Mouse (Mus musculus) embryonic facial prominence, embryonic 11.5 days (tissue): ENCODE results near the gene Mslnl. TPM values are rescaled to one million over a fixed set of nuclear protein-coding genes. Genes with fewer than 3 reads are reported as not detected.

Experiments used
- ATAC-seq: fragments of 200-750 bp; cut with Nextera tagmentation; replicated peaks from 2 replicates; pipeline ENCODE4 v1.8.0; 2017; ENCODE audit warnings: low read depth; ENCODE audit not compliant: insufficient number of reproducible peaks, low FRiP score, low TSS enrichment
- DNase-seq: peaks from one replicate; pipeline ENCODE4 v3.0.0-alpha.2; 2015; ENCODE audit warnings: low spot score
- H3K27ac ChIP-seq: fragments of 300-500 bp; sonication (generic); replicated peaks from 2 replicates; pipeline ENCODE4 v1.5.1; 2014; ENCODE audit warnings: mild to moderate bottlenecking, low read depth, low read length, control low read depth
- H3K27me3 ChIP-seq: fragments of 300-500 bp; sonication (generic); 2 replicates; pipeline ENCODE4 v1.6.1; 2014; ENCODE audit warnings: mild to moderate bottlenecking, low read length, moderate library complexity, mixed read lengths; ENCODE audit not compliant: control insufficient read depth, insufficient read depth
- H3K36me3 ChIP-seq: fragments of 300-500 bp; sonication (generic); replicated peaks from 2 replicates; pipeline ENCODE4 v1.6.1; 2014; ENCODE audit warnings: low read depth, mild to moderate bottlenecking, low read length, moderate library complexity, mixed read lengths; ENCODE audit not compliant: control insufficient read depth, insufficient read depth
- H3K4me1 ChIP-seq: fragments of 300-500 bp; sonication (generic); 2 replicates; pipeline ENCODE4 v1.6.1; 2014; ENCODE audit warnings: low read length, mixed read lengths; ENCODE audit not compliant: control insufficient read depth, insufficient read depth
- H3K4me2 ChIP-seq: fragments of 300-500 bp; sonication (generic); 2 replicates; pipeline ENCODE4 v1.6.1; 2014; ENCODE audit warnings: low read depth, mild to moderate bottlenecking, control low read depth, low read length, moderate library complexity
- H3K4me3 ChIP-seq: fragments of 300-500 bp; sonication (generic); 2 replicates; pipeline ENCODE4 v1.5.1; 2014; ENCODE audit warnings: low read depth, low read length, control low read depth
- H3K9ac ChIP-seq: fragments of 300-500 bp; sonication (generic); replicated peaks from 2 replicates; pipeline ENCODE4 v1.6.1; 2014; ENCODE audit warnings: mild to moderate bottlenecking, control low read depth, low read length
- H3K9me3 ChIP-seq: fragments of 300-500 bp; sonication (generic); replicated peaks from 2 replicates; pipeline ENCODE4 v1.6.1; 2016; ENCODE audit warnings: mild to moderate bottlenecking, low read length, inconsistent platforms, mixed read lengths; ENCODE audit not compliant: control insufficient read depth
- WGBS: fragments of 180-500 bp; shearing (Covaris S2); extraction: QIAGEN DNeasy Blood & Tissue Kit; methylation state at CpG from one replicate; pipeline ENCODE4 v1.1.7; 2014; 5-methylcytosine and 5-hydroxymethylcytosine counted together
- polyA plus RNA-seq: library from polyadenylated mRNA; unstranded; fragments of >200 nt; fragmentation: Nextera tagmentation; extraction: Ambion mirVana; gene quantifications from 2 replicates; pipeline ENCODE4 v1.2.1, GENCODE M21; 2014

The Mslnl gene
- polyA plus RNA-seq, 1 experiment from 2014 or later, result 0.10 TPM

DNA sequence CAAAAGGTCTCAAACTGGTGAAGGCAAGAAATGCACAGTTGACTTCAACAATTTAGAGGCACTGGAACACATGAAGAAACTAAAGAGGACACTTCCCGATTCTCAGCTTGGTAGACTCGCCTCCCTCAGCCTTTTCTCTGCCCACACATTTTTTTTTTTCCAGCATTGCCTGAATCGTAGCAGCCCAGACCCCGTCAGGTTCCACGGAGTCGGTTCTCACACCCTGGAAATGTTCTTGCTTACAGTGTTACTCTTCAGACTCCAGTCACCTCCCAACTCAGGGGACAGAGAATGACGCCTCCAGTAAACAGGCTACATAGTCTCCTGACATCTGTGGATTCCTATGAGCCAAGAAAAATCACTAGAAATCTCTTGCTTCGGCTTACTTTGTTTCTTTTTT, 24.3 kb downstream of the Mslnl start:
- H3K9ac ChIP-seq, result no peak overlapping the region
- no peaks in the 10 kb centered on the region for H3K27me3 ChIP-seq
- DNase-seq (no peak), ATAC-seq (no peak)
- H3K4me1 ChIP-seq, result no peaks in the 10 kb centered on the region
- no peak overlapping the region for H3K4me3 ChIP-seq
- WGBS, result 83% methylated on average over 8 of the region's 8 CpGs
- no peak overlapping the region for H3K27ac ChIP-seq
- H3K4me2 ChIP-seq, result no peak overlapping the region
- no peaks in the 10 kb centered on the region for H3K9me3 ChIP-seq
- H3K36me3 ChIP-seq, result no peaks in the 10 kb centered on the region

DNA sequence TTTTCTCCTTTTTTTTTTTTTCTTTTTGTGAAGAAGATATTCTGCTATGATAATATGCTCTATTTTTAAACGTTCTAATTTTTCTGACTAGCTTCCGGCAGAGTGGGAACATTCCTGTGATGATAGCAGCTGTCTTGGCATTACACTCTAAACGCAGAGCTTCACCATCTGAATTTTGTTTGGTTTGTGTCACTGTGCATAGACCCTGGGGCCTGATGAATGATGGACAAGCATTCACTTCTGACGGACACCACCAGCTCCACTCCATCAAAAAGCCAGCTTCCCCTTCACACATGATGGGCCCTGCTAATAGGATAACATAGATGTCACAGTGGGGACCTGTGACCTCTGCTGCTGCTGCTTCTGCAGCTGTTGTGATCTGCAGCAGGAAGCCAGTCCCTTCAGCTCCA, 25.7 kb downstream of the Mslnl start:
- Histone ChIP-seq H3K4me1 (no peaks in the 10 kb centered on the region), H3K4me2 (no peak overlapping the region), H3K27me3 (no peaks in the 10 kb centered on the region), H3K9me3 (no peaks in the 10 kb centered on the region), H3K27ac (no peak overlapping the region), H3K4me3 (no peak overlapping the region), H3K36me3 (no peaks in the 10 kb centered on the region), H3K9ac (no peak overlapping the region)
- ATAC-seq, result no peak
- DNase-seq, result no peak
- 50% methylated on average over 4 of the region's 4 CpGs for WGBS

DNA sequence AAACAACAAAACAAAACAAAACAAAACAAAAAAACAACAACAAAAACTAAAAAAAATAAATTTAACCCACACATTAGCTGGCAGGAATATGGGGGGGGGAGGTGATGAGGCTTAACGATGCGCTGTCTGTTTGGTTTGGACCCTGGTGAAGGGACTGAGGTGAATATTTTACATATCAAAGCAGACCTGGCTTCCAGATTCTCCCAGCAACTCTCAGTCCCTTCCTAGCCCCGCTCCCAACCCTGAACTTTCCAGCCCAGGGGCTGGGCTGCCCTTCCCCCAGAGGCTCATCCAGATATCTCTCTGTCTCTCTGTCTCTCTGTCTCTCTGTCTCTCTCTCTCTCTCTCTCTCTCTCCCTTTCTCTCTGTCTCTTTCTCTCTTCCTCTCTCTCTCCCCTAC, 26.7 kb downstream of the Mslnl start:
- H3K4me2 ChIP-seq, result no peak overlapping the region
- DNase-seq (no peak), ATAC-seq (no peak)
- H3K36me3 ChIP-seq, result no peaks in the 10 kb centered on the region
- H3K9me3 ChIP-seq, result no peaks in the 10 kb centered on the region
- no peaks in the 10 kb centered on the region for H3K4me1 ChIP-seq
- H3K27me3 ChIP-seq, result no peaks in the 10 kb centered on the region
- H3K9ac ChIP-seq, result no peak overlapping the region
- 55% methylated on average over 3 of the region's 3 CpGs for whole genome bisulfite sequencing
- no peak overlapping the region for H3K27ac ChIP-seq
- H3K4me3 ChIP-seq, result no peak overlapping the region

DNA sequence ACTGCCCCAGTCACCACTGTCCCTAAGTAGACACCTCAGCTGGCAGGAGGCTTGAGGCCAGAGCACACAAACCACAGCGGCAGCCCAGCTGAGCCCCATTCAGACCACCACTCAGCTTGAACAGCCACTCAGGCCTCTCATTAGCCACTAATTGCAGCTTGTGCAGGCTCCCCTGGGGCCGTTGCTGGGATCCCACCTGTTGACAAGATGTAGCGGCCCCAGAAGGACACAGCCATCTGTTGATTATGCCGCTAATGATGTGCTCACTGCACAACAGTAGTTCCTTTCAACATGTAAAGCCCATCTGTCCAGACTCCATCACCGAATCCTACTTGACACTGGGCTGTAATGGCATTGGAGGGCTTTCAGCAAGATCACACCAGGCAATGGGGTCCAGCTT, 30.0 kb downstream of the Mslnl start:
- H3K4me2 ChIP-seq, result no peak overlapping the region
- DNase-seq (peak; percentile 27), ATAC-seq (peak; percentile 69)
- no peak overlapping the region for H3K9ac ChIP-seq
- no peaks in the 10 kb centered on the region for H3K36me3 ChIP-seq
- no peaks in the 10 kb centered on the region for H3K27me3 ChIP-seq
- no peak overlapping the region for H3K27ac ChIP-seq
- no peaks in the 10 kb centered on the region for H3K4me1 ChIP-seq
- H3K4me3 ChIP-seq, result no peak overlapping the region
- no peaks in the 10 kb centered on the region for H3K9me3 ChIP-seq
- 43% methylated on average over 5 of the region's 5 CpGs for WGBS

DNA sequence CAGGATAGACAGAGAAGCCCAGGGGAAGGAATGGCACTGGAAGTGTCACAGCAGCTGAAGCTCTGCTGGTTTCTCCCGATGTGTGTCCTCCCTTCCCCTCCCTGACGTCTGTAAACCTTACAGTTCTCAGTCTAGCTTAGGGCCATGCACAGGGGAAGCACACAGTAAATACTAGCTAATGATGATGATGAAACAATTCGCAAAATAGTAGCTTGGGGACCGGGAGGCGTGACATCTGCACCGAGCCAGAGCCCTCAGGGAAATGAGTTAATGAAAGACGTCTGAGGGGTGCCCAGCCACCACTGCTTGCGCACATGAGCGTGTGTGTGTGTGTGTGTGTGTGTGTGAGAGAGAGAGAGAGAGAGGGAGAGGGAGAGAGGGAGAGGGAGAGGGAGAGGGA, 33.5 kb downstream of the Mslnl start:
- no peak overlapping the region for H3K4me2 ChIP-seq
- DNase-seq (no peak), ATAC-seq (no peak)
- 50% methylated on average over 9 of the region's 9 CpGs for WGBS
- H3K27me3 ChIP-seq, result no peaks in the 10 kb centered on the region
- H3K9me3 ChIP-seq, result no peaks in the 10 kb centered on the region
- H3K36me3 ChIP-seq, result no peaks in the 10 kb centered on the region
- no peak overlapping the region for H3K9ac ChIP-seq
- no peak overlapping the region for H3K27ac ChIP-seq
- H3K4me3 ChIP-seq, result no peak overlapping the region
- H3K4me1 ChIP-seq, result peaks cover 3% of the 10 kb centered on the region

DNA sequence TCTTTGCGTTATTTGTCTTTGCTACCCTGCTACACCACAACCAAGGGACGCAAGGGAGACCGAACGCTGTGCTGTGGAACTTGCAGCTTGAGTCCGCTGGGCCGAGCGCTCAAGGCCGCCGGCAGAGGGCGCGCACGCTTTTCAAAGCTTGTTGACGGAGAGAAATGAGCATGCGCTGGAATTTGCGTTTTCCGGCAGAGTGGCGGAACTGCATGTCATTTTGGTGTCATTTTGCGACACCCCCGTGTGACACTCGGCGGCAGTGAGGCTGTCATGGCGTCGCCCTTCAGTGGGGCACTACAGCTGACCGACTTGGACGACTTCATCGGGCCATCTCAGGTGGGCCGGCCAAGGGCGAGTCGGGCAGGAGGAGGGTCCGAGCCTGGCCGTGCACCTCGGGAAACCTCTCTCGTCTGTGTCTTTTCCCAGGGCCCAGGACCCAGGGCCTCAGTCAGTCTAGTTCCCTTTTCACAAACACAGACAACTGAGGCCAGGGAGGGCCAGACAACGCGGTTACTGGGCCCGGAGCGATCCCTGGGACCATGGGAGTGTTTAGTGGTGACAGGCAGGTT, 37.8 kb downstream of the Mslnl start, which contains the start of gene Narfl:
TSS of gene Narfl (plus strand) at position 228 of the 572 bp plus-strand sequence.
- H3K9me3 ChIP-seq, result no peaks in the 10 kb centered on the region
- WGBS, result under 1% methylated on average over 37 of the region's 37 CpGs
- no peak within 1 kb of the TSS for H3K27ac ChIP-seq

DNA sequence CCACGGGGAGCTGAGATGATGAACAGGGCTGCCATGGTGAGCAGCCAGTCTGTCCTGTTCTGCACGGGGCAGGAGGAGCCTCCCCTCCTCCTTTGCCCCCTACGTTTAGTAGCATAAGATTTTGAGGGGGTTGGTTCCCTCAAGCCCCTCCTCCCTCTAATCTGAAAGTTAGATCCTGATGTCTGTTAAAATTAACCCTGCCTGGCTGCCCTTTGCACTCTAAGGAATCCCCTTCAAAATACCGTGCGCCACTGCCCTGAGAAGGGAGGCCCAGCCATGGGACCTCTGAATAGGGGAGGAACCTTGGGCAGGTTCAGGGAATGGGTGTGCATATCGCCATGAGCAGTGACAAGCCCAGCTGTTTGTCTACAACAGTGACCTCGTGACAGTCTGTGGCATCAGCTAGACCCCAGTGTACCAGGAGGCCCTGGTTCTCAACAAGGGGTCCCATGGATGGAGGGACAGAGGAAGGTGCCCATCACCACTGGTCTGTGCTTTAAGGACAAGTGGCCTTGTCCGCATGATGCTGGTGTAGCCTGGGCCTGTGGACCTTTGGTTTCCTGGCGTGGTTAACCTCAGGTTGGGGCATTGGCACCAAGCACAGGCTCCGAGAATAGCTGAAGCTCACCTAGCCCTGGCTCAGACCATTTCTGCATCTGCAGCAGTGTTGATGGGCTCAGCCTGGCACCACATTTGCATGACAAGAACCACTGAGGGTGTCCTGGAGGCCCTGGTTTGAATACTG, 39.6 kb downstream of the Mslnl start:
- no peaks in the 10 kb centered on the region for H3K27me3 ChIP-seq
- no peaks in the 10 kb centered on the region; the same call in 1 of the 2 replicates for H3K36me3 ChIP-seq
- no peak overlapping the region for H3K4me2 ChIP-seq
- H3K9me3 ChIP-seq, result no peaks in the 10 kb centered on the region
- DNase-seq (no peak), ATAC-seq (no peak)
- H3K27ac ChIP-seq, result no peak overlapping the region
- H3K9ac ChIP-seq, result no peak overlapping the region
- H3K4me3 ChIP-seq, result no peak overlapping the region
- H3K4me1 ChIP-seq, result peaks cover 3% of the 10 kb centered on the region
- WGBS, result 78% methylated on average over 10 of the region's 10 CpGs

More for the DNA sequence above, 37.8 kb downstream of the Mslnl start, which contains the start of gene Narfl:
- H3K9ac ChIP-seq, result peak within 1 kb of the TSS; percentile 78
- ATAC-seq (peak; percentile 72), DNase-seq (peak; percentile 98)
- H3K4me2 ChIP-seq, result peak within 1 kb of the TSS; percentile 78
- peaks cover 3% of the 10 kb centered on the region for H3K4me1 ChIP-seq
- H3K27me3 ChIP-seq, result no peaks in the 10 kb centered on the region
- H3K36me3 ChIP-seq, result no peaks in the 10 kb centered on the region; the same call in 1 of the 2 replicates
- peak within 1 kb of the TSS; percentile 75 for H3K4me3 ChIP-seq

DNA sequence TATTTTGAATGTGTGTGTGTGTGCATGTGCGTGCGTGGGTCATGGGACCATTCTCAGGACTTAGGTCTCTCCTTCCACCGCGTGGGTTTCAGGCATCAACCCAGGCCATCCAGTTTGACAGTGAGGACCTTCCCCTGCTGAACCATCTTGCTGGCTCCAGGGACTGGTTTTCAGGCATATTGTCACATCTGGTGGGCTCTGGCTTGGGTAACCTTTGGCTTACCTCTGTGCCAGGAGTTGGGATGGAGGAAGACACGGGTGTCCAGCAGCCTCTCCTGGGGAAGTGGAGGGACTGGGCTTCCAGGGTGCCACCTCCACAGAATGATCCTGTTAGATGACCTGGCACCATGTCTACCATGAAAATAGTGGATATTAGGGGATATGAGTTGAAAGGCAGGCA, 42.1 kb downstream of the Mslnl start:
- Histone ChIP-seq H3K4me1 (peaks cover 3% of the 10 kb centered on the region), H3K4me2 (no peak overlapping the region), H3K27me3 (no peaks in the 10 kb centered on the region), H3K36me3 (peaks cover 12% of the 10 kb centered on the region), H3K27ac (no peak overlapping the region), H3K9ac (no peak overlapping the region), H3K4me3 (no peak overlapping the region), H3K9me3 (no peaks in the 10 kb centered on the region)
- WGBS, result 88% methylated on average over 5 of the region's 5 CpGs
- DNase-seq (no peak), ATAC-seq (no peak)
